Mouse (Mus musculus): ENCODE data around the gene Mthfd2. TPM values are rescaled to one million over a fixed set of nuclear protein-coding genes. Genes with fewer than 3 reads are reported as not detected.

Gene Mthfd2
- polyA plus RNA-seq (2012; fragmentation: generic; extraction: Trizol): 120 TPM
- long read RNA-seq, experiment 1, transcript Mthfd2-201 (8 exons, 2,085 nt): major isoform, 102 of 119 reads
- long read RNA-seq, experiment 1, partial matches to known transcripts: 12 of 119 reads
- long read RNA-seq, experiment 1, other reads (novel, unspliced or antisense): 5 of 119 reads
- long read RNA-seq, experiment 2, transcript Mthfd2-201 (8 exons, 2,085 nt): major isoform, 739 of 762 reads
- long read RNA-seq, experiment 2, partial matches to known transcripts: 3 of 762 reads
- long read RNA-seq, experiment 2, other reads (novel, unspliced or antisense): 20 of 762 reads

DNA sequence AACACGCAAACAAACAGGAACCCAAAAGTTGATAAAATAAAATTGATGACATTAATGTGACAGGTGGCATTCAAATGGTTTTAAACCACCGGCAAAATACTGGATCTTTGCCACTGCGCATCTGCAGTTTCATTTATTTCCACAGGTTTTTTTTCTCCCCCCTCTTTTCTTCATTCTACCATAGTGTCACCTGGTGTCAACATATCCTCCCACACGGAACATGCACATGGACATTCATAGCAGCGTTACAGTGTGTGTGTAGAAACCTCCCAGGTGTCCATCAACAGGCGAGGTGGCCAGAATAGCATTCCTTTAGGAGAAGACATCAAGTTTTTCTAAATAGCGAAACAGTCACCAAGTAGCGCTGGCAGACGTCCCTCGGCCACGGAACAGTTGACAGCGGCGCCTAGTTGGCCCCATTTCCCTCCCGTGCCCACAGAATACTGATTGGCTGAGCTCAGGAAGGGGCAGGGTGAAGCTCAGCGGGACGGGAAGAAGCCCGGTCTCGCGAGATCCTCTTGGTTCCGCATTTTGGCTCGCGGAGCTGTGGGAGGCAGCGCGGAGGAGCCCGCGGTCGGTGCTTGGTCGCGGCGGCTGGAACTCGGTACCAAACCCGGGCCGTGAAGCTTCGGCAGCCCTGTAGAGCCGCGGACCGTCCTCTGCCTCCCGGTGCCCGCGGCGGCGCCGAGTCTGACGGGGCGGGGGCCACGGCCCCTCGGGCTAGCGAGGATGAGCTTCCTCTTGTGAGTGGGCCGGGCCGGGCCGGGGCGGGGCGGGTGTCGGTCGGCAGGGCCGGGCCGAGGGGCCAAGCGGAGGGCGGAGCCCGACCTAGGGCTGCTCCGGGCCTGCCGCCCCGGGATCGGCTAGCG, at the start of gene Mthfd2, which contains the start of gene Mob1a:
Gene Mthfd2 (minus strand): TSS at position 384 of the 869 bp plus-strand sequence.
Gene Mob1a (plus strand): TSS at position 492 of the 869 bp plus-strand sequence.
- Histone ChIP-seq H3K79me3 (ENCODE audit: low read depth) (peaks cover 40% of the 10 kb centered on the region), H3K79me2 (ENCODE audit: control insufficient read depth, insufficient read depth) (peaks cover 47% of the 10 kb centered on the region), H3K27me3 (ENCODE audit: control insufficient read depth, insufficient read depth, insufficient read length) (no peaks in the 10 kb centered on the region), H3K4me3 (ENCODE audit: insufficient read depth, poor library complexity, severe bottlenecking) (peak within 1 kb of the TSS; percentile 69), H3ac (ENCODE audit: control insufficient read depth, insufficient read length, low read depth) (peak within 1 kb of the TSS; percentile 95), H3K36me3 (ENCODE audit: control insufficient read depth, insufficient read depth) (peaks cover 17% of the 10 kb centered on the region)
- peak; percentile 82 for TF ChIP-seq MAX (IDR thresholded peaks at IDR 0.05)
- TF ChIP-seq MYOG (IDR thresholded peaks at IDR 0.05; ENCODE audit: control insufficient read depth, extremely low read depth, insufficient read length): no peak
- no peak for TF ChIP-seq USF1 (IDR thresholded peaks at IDR 0.05; ENCODE audit: low read depth)
- no peak for TF ChIP-seq CTCF (IDR thresholded peaks at IDR 0.05; ENCODE audit: control insufficient read depth, insufficient read depth, insufficient read length)
- no peak for TF ChIP-seq MYOD1 (IDR thresholded peaks at IDR 0.05; ENCODE audit: control insufficient read depth, insufficient read length, low read depth)

DNA sequence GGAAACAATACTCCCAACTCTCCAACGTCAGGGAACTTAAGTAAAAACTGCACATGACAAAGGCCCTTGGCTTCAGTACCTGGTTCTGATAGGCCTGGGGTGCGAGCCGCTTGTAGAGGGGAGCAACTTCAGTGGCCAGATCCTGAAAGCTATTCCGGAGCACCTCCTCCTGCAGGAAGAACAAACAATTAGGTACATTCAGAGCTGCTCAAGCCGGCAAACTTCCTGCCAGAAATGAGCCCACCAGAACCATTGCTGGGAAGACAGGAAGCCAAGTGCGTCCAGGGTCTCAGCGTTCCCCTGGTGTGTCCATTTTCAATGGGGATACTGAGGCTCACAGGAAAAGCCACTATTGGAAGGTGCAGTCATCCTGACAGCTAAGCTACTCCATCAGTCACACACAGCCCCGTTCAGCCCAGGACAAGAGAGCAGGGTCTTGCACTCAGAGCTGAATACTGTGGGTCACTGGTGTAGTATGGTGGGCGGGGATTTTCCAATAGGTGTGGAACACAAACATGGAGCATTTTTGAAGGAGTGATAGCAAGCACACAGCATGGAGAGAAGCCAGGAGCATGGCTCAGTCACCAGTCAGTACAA, 48.1 kb upstream of the Mthfd2 start:
- Histone ChIP-seq H3K79me3 (ENCODE audit: low read depth) (no peaks in the 10 kb centered on the region), H3ac (ENCODE audit: control insufficient read depth, insufficient read length, low read depth) (no peak overlapping the region), H3K4me3 (ENCODE audit: insufficient read depth, poor library complexity, severe bottlenecking) (no peak overlapping the region), H3K27me3 (ENCODE audit: control insufficient read depth, insufficient read depth, insufficient read length) (no peaks in the 10 kb centered on the region), H3K79me2 (ENCODE audit: control insufficient read depth, insufficient read depth) (no peaks in the 10 kb centered on the region), H3K36me3 (ENCODE audit: control insufficient read depth, insufficient read depth) (peaks cover 88% of the 10 kb centered on the region)
- TF ChIP-seq CEBPB (IDR thresholded peaks at IDR 0.05; ENCODE audit: low read depth) (no peak), MAX (IDR thresholded peaks at IDR 0.05) (no peak), MYOG (IDR thresholded peaks at IDR 0.05; ENCODE audit: control insufficient read depth, extremely low read depth, insufficient read length) (no peak), USF1 (IDR thresholded peaks at IDR 0.05; ENCODE audit: low read depth) (no peak)

DNA sequence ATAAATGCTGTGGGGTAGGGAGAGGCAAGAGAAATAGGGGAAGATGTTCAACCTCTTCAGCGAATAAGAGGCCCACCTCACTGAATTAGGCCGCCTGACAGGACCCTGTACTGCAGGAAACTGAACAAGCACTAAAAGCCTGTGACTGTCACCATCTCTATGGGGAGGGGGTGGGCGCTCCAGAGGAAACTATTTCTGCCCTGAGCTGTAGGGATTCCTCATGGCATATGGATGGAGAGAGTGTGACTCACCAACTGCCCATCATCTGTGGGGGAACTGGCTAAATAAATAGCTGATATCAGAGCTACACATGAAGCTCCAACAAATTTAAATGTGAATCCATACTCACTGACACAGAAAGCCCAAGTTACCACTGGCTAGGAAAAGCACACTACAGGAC, 45.6 kb upstream of the Mthfd2 start:
- TF ChIP-seq FOSL1 (IDR thresholded peaks at IDR 0.05; ENCODE audit: insufficient read depth, low read length, poor library complexity, severe bottlenecking): no peak
- no peak for TF ChIP-seq MYOG (IDR thresholded peaks at IDR 0.05; ENCODE audit: control insufficient read depth, extremely low read depth, insufficient read length)
- no peak for TF ChIP-seq USF1 (IDR thresholded peaks at IDR 0.05; ENCODE audit: low read depth)
- TF ChIP-seq MAX (IDR thresholded peaks at IDR 0.05): no peak
- Histone ChIP-seq H3K4me3 (ENCODE audit: insufficient read depth, poor library complexity, severe bottlenecking) (no peak overlapping the region), H3ac (ENCODE audit: control insufficient read depth, insufficient read length, low read depth) (no peak overlapping the region), H3K27me3 (ENCODE audit: control insufficient read depth, insufficient read depth, insufficient read length) (no peaks in the 10 kb centered on the region), H3K79me2 (ENCODE audit: control insufficient read depth, insufficient read depth) (no peaks in the 10 kb centered on the region), H3K79me3 (ENCODE audit: low read depth) (no peaks in the 10 kb centered on the region), H3K36me3 (ENCODE audit: control insufficient read depth, insufficient read depth) (peaks cover 83% of the 10 kb centered on the region)

DNA sequence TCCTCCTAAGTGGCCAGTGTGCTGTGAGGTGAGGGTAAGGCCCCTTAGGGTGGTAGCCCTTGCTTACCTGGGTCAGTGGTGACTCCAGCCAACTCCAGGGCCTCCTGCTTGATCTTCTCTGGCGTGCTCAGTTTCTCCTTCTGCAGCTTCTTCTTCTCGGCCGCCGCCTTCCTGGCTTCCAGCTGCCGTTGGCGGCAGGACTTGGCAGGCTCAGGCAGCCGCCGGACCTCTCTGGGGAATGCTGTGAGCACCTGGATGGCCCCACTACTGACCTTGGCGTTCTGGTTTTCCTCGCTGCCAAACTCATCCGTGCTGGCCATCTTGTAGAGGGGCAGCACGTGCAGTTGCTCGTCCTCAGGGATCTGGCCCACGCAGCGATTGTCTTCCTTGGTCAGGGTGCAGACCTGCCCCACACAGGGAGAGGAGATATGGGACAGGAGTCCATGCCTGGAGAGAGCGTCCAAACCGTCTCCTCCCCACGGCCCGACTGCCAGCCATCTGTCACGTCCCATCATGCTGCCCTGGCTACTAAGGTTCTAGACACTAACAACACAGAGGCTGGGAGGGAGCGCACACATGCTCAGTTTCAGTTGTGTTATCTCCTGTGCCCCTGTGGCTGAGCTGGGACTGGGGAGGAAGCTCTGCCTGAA, 44.7 kb upstream of the Mthfd2 start:
- H3ac ChIP-seq (ENCODE audit: control insufficient read depth, insufficient read length, low read depth): no peak overlapping the region
- H3K79me3 ChIP-seq (ENCODE audit: low read depth): no peaks in the 10 kb centered on the region
- TF ChIP-seq FOSL1 (IDR thresholded peaks at IDR 0.05; ENCODE audit: insufficient read depth, low read length, poor library complexity, severe bottlenecking) (no peak), MYOG (IDR thresholded peaks at IDR 0.05; ENCODE audit: control insufficient read depth, extremely low read depth, insufficient read length) (no peak), USF1 (IDR thresholded peaks at IDR 0.05; ENCODE audit: low read depth) (no peak), MAX (IDR thresholded peaks at IDR 0.05) (no peak), MYOD1 (IDR thresholded peaks at IDR 0.05; ENCODE audit: control insufficient read depth, insufficient read length, low read depth) (no peak), CTCF (IDR thresholded peaks at IDR 0.05; ENCODE audit: control insufficient read depth, insufficient read depth, insufficient read length) (no peak), CEBPB (IDR thresholded peaks at IDR 0.05; ENCODE audit: low read depth) (no peak)
- peaks cover 84% of the 10 kb centered on the region for H3K36me3 ChIP-seq (ENCODE audit: control insufficient read depth, insufficient read depth)
- no peaks in the 10 kb centered on the region for H3K79me2 ChIP-seq (ENCODE audit: control insufficient read depth, insufficient read depth)
- H3K4me3 ChIP-seq (ENCODE audit: insufficient read depth, poor library complexity, severe bottlenecking): no peak overlapping the region
- no peaks in the 10 kb centered on the region for H3K27me3 ChIP-seq (ENCODE audit: control insufficient read depth, insufficient read depth, insufficient read length)

DNA sequence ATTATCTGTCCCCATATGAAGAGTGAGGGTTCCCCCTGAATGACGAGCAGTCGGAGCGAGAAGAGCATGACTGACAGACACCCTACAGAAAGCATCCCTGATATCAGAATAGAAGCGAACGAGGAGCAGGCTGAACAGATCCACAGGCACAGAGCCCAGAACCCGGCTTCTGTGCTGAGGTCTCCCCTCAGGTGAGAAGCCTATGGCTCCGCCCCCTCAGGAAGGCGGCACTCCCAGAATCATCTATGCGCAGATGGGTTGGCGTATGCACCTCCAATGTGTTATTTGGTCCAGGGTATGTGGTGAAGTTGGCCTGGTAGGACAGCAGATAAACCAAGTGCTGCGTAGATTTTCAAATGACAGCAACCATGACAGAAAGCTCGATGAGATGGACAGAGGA, 37.4 kb upstream of the Mthfd2 start:
- Histone ChIP-seq H3K36me3 (ENCODE audit: control insufficient read depth, insufficient read depth) (peaks cover 56% of the 10 kb centered on the region), H3K79me3 (ENCODE audit: low read depth) (no peaks in the 10 kb centered on the region), H3ac (ENCODE audit: control insufficient read depth, insufficient read length, low read depth) (no peak overlapping the region), H3K79me2 (ENCODE audit: control insufficient read depth, insufficient read depth) (no peaks in the 10 kb centered on the region), H3K27me3 (ENCODE audit: control insufficient read depth, insufficient read depth, insufficient read length) (no peaks in the 10 kb centered on the region), H3K4me3 (ENCODE audit: insufficient read depth, poor library complexity, severe bottlenecking) (no peak overlapping the region)
- TF ChIP-seq FOSL1 (IDR thresholded peaks at IDR 0.05; ENCODE audit: insufficient read depth, low read length, poor library complexity, severe bottlenecking) (no peak), MYOD1 (IDR thresholded peaks at IDR 0.05; ENCODE audit: control insufficient read depth, insufficient read length, low read depth) (no peak), CEBPB (IDR thresholded peaks at IDR 0.05; ENCODE audit: low read depth) (no peak), MAX (IDR thresholded peaks at IDR 0.05) (no peak), CTCF (IDR thresholded peaks at IDR 0.05; ENCODE audit: control insufficient read depth, insufficient read depth, insufficient read length) (no peak), USF1 (IDR thresholded peaks at IDR 0.05; ENCODE audit: low read depth) (no peak), MYOG (IDR thresholded peaks at IDR 0.05; ENCODE audit: control insufficient read depth, extremely low read depth, insufficient read length) (no peak)

Data from C2C12 (cell line).